Mouse (Mus musculus) adrenal gland, postnatal 4 days (tissue): ENCODE data around the gene Arhgap35. TPM values are rescaled to one million over a fixed set of nuclear protein-coding genes. Genes with fewer than 3 reads are reported as not detected.

Source experiments
- DNase-seq, 2 experiments: peaks; one replicate each; pipeline ENCODE4 v3.0.0; 2021 to 2022; ENCODE audit warnings: low spot score in 2 of 2, mixed read lengths in 2 of 2
- total RNA-seq, 2 experiments: library from RNA; stranded (reverse); gene quantifications; 2 replicates each; pipeline ENCODE4 v1.2.3; 2021

Gene Arhgap35
- total RNA-seq, 2 experiments from 2014 or later = 72.2 to 76.0 TPM

- DNase-seq = no peak
These were observed 89.3 kb downstream of the Arhgap35 start for GRCm38 (mm10) chr7:16525448-16525847.

- no peak for DNase-seq
These were observed 90.5 kb downstream of the Arhgap35 start for GRCm38 (mm10) chr7:16524308-16524707.

- no peak for DNase-seq
These were observed 95.5 kb downstream of the Arhgap35 start for GRCm38 (mm10) chr7:16519310-16519709.

- DNase-seq = no peak
These were observed 97.6 kb downstream of the Arhgap35 start for GRCm38 (mm10) chr7:16517198-16517597.

- DNase-seq = peak in 1 of 2 experiments; percentile 34
These were observed 107.5 kb downstream of the Arhgap35 start for GRCm38 (mm10) chr7:16507284-16507683.

- DNase-seq = no peak
These were observed 109.6 kb downstream of the Arhgap35 start for GRCm38 (mm10) chr7:16505226-16505593.

GRCm38 (mm10) chr7:16504573-16505225 is 110.1 kb downstream of the Arhgap35 start:
- no peak for DNase-seq

GRCm38 (mm10) chr7:16501571-16501970 is 113.2 kb downstream of the Arhgap35 start:
- DNase-seq = no peak

GRCm38 (mm10) chr7:16499671-16500104 is 115.1 kb downstream of the Arhgap35 start:
- DNase-seq = no peak

GRCm38 (mm10) chr7:16496260-16496659 is 118.5 kb downstream of the Arhgap35 start:
- DNase-seq = no peak

GRCm38 (mm10) chr7:16493361-16493760 is 121.4 kb downstream of the Arhgap35 start:
- no peak for DNase-seq

- DNase-seq = no peak
These were observed 122.6 kb downstream of the Arhgap35 start for GRCm38 (mm10) chr7:16492211-16492610.

GRCm38 (mm10) chr7:16491759-16492158 is 123.0 kb downstream of the Arhgap35 start:
- no peak for DNase-seq

GRCm38 (mm10) chr7:16489948-16490347 is 124.8 kb downstream of the Arhgap35 start:
- no peak for DNase-seq

- no peak for DNase-seq
These were observed 126.0 kb downstream of the Arhgap35 start for GRCm38 (mm10) chr7:16488816-16489215.

- DNase-seq = no peak
These were observed 137.2 kb downstream of the Arhgap35 start, which contains the start of gene Npas1 for GRCm38 (mm10) chr7:16477628-16478027. Npas1 (minus strand) TSS chr7:16477728.

GRCm38 (mm10) chr7:16476600-16476989 is 138.2 kb downstream of the Arhgap35 start:
- no peak for DNase-seq

- DNase-seq = no peak
These were observed 138.8 kb downstream of the Arhgap35 start for GRCm38 (mm10) chr7:16475764-16476599.

- DNase-seq = no peak
These were observed 139.5 kb downstream of the Arhgap35 start for GRCm38 (mm10) chr7:16475321-16475720.

GRCm38 (mm10) chr7:16474445-16474844 is 140.3 kb downstream of the Arhgap35 start:
- no peak for DNase-seq

GRCm38 (mm10) chr7:16473847-16474246 is 140.9 kb downstream of the Arhgap35 start:
- no peak for DNase-seq

- DNase-seq = no peak
These were observed 142.6 kb downstream of the Arhgap35 start for GRCm38 (mm10) chr7:16472116-16472709.
